Mouse (Mus musculus) myocyte (in vitro differentiated cells): ENCODE results near the gene Tmem86a. TPM values are rescaled to one million over a fixed set of nuclear protein-coding genes. Genes with fewer than 3 reads are reported as not detected.

Experiments used
- H3K27me3 ChIP-seq: one replicate; pipeline ENCODE4 v1.6.1; 2011; ENCODE audit not compliant: control insufficient read depth, insufficient read depth, insufficient read length
- H3K36me3 ChIP-seq: one replicate; pipeline ENCODE4 v1.6.1; 2011; ENCODE audit not compliant: control insufficient read depth, insufficient read depth
- H3K4me2 ChIP-seq: one replicate; pipeline ENCODE4 v1.6.1; 2011; ENCODE audit warnings: low read depth, control low read depth
- H3K4me3 ChIP-seq: one replicate; pipeline ENCODE4 v1.5.1; 2011; ENCODE audit warnings: mild to moderate bottlenecking, control low read depth, moderate library complexity
- H3K79me2 ChIP-seq: one replicate; pipeline ENCODE4 v1.6.1; 2011; ENCODE audit not compliant: control insufficient read depth, insufficient read depth
- H3ac ChIP-seq: one replicate; pipeline ENCODE4 v1.6.1; 2011; ENCODE audit not compliant: control insufficient read depth, insufficient read length
- CEBPB ChIP-seq: IDR thresholded peaks from 2 replicates; pipeline ENCODE4 v1.6.1; 2011; ENCODE audit warnings: mild to moderate bottlenecking, moderate library complexity; ENCODE audit not compliant: poor library complexity, insufficient read depth, severe bottlenecking
- E2F4 ChIP-seq: IDR thresholded peaks from one replicate; pipeline ENCODE4 v1.6.1; 2011; ENCODE audit warnings: mild to moderate bottlenecking, control low read depth, moderate library complexity; ENCODE audit not compliant: insufficient read depth
- MAX ChIP-seq: IDR thresholded peaks from one replicate; pipeline ENCODE4 v1.6.1; 2011; ENCODE audit warnings: low read depth, mild to moderate bottlenecking, control low read depth
- MYOD1 ChIP-seq, 3 experiments: IDR thresholded peaks; one replicate each; pipeline ENCODE4 v1.6.1; 2011; ENCODE audit warnings: control low read depth in 2 of 3, low read depth in 2 of 3, mild to moderate bottlenecking in 2 of 3, moderate library complexity in 1 of 3; ENCODE audit not compliant: insufficient read length in 2 of 3, control insufficient read depth in 1 of 3
- MYOG ChIP-seq, 3 experiments: IDR thresholded peaks; one replicate each; pipeline ENCODE4 v1.6.1; 2011; ENCODE audit warnings: control low read depth in 2 of 3, low read depth in 2 of 3, mild to moderate bottlenecking in 2 of 3; ENCODE audit not compliant: insufficient read length in 2 of 3, control insufficient read depth in 1 of 3, insufficient read depth in 1 of 3
- POLR2A ChIP-seq: IDR thresholded peaks from one replicate; pipeline ENCODE4 v1.6.1; 2011; ENCODE audit warnings: low read depth, mild to moderate bottlenecking, control low read depth, moderate library complexity; ENCODE audit not compliant: insufficient read length
- POLR2AphosphoS2 ChIP-seq: IDR thresholded peaks from one replicate; pipeline ENCODE4 v1.6.1; 2011; ENCODE audit warnings: low read depth, control low read depth; ENCODE audit not compliant: insufficient read length
- REST ChIP-seq: IDR thresholded peaks from one replicate; pipeline ENCODE4 v1.6.1; 2011; ENCODE audit warnings: mild to moderate bottlenecking, control low read depth, moderate library complexity; ENCODE audit not compliant: insufficient read depth, insufficient read length
- SRF ChIP-seq: IDR thresholded peaks from one replicate; pipeline ENCODE4 v1.6.1; 2011; ENCODE audit warnings: low read depth; ENCODE audit not compliant: control insufficient read depth, insufficient read length
- TCF12 ChIP-seq: IDR thresholded peaks from one replicate; pipeline ENCODE4 v1.6.1; 2011; ENCODE audit warnings: mild to moderate bottlenecking, control low read depth; ENCODE audit not compliant: poor library complexity, insufficient read depth, severe bottlenecking
- TCF3 ChIP-seq: IDR thresholded peaks from one replicate; pipeline ENCODE4 v1.6.1; 2011; ENCODE audit warnings: low read depth, control low read depth; ENCODE audit not compliant: insufficient read length
- USF1 ChIP-seq: IDR thresholded peaks from one replicate; pipeline ENCODE4 v1.6.1; 2011; ENCODE audit warnings: low read depth, mild to moderate bottlenecking, control low read depth, moderate library complexity
- polyA plus RNA-seq: library from polyadenylated mRNA; unstranded; fragments of >200 nt; fragmentation: generic; extraction: Trizol; gene quantifications from one replicate; pipeline ENCODE4 v1.2.1, GENCODE M21; 2012; ENCODE audit warnings: missing spikeins

Gene Tmem86a
- polyA plus RNA-seq, 1 experiment: 28.6 TPM

GRCm38 (mm10) chr7:47003411-47004115 is 46.8 kb upstream of the Tmem86a start:
- no peaks in the 10 kb centered on the region for H3K27me3 ChIP-seq
- TF ChIP-seq POLR2A (no peak), MYOG (IDR thresholded peaks at IDR 0.05; ENCODE audit: control insufficient read depth in 1 of 3, insufficient read depth in 1 of 3, insufficient read length in 2 of 3, low read depth in 2 of 3) (peak in 1 of 3 experiments; percentile 23), MYOD1 (IDR thresholded peaks at IDR 0.05; ENCODE audit: control insufficient read depth in 1 of 3, insufficient read length in 2 of 3, low read depth in 2 of 3) (peak in 2 of 3 experiments; percentile 9 to 17), TCF3 (no peak), CEBPB (peak; percentile 61; the same call in 1 of the 2 replicates), POLR2AphosphoS2 (no peak), MAX (no peak), REST (no peak)
- no peak overlapping the region for H3K4me3 ChIP-seq

DNA sequence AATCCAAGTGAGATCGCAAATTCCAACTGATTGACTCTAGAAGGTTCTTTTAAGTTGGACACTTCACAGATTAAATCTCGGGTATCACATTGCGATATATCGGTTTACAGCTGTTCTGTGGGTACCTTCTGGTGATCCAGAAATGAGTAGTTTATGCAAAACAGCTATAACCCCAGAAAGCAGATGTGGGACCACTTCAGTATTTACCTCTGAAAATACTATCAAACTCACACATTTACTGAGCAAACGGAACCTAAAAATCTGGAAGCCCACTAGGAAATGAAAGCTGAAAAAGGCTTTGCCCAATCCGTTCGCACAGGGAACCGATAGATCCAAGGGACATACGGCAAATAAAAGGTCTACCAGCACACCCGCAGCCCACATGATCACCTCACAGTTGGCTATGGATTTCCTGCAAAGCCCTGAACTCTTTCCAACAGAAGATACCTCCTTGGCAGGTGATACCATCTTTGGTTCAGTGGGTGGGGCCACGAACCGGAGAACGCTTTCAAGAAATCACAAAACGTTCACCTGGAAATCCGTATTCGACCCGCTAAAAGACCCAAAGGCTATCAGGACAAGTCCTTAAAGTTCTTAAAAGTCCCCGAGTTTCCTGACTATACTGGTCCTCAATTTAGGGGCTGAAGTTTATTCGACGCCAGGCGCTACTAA is 43.2 kb upstream of the Tmem86a start:
- TF ChIP-seq POLR2A: no peak
- TF ChIP-seq POLR2AphosphoS2: no peak
- no peak for TF ChIP-seq TCF3
- no peak for TF ChIP-seq USF1
- no peak for TF ChIP-seq REST
- no peak for TF ChIP-seq MAX
- TF ChIP-seq TCF12: no peak
- TF ChIP-seq E2F4: no peak
- no peak for TF ChIP-seq MYOD1 (IDR thresholded peaks at IDR 0.05; ENCODE audit: control insufficient read depth in 1 of 3, insufficient read length in 2 of 3, low read depth in 2 of 3)
- TF ChIP-seq SRF: no peak
- no peak for TF ChIP-seq CEBPB
- TF ChIP-seq MYOG (IDR thresholded peaks at IDR 0.05; ENCODE audit: control insufficient read depth in 1 of 3, insufficient read depth in 1 of 3, insufficient read length in 2 of 3, low read depth in 2 of 3): no peak
- Histone ChIP-seq H3K4me2 (peak overlapping the region; percentile 82), H3ac (peak overlapping the region; percentile 17), H3K36me3 (no peaks in the 10 kb centered on the region), H3K27me3 (no peaks in the 10 kb centered on the region), H3K79me2 (peaks cover 67% of the 10 kb centered on the region), H3K4me3 (peak overlapping the region; percentile 80)

More at GRCm38 (mm10) chr7:47003411-47004115, 46.8 kb upstream of the Tmem86a start:
- H3ac ChIP-seq: no peak overlapping the region
- H3K79me2 ChIP-seq: peaks cover 92% of the 10 kb centered on the region
- peak overlapping the region; percentile 82 for H3K4me2 ChIP-seq
- H3K36me3 ChIP-seq: peaks cover 10% of the 10 kb centered on the region

GRCm38 (mm10) chr7:47007818-47008167 is 42.6 kb upstream of the Tmem86a start:
- no peaks in the 10 kb centered on the region for H3K27me3 ChIP-seq
- H3K79me2 ChIP-seq: peaks cover 62% of the 10 kb centered on the region
- TF ChIP-seq USF1 (no peak), MAX (no peak), POLR2AphosphoS2 (no peak), MYOG (IDR thresholded peaks at IDR 0.05; ENCODE audit: control insufficient read depth in 1 of 3, insufficient read depth in 1 of 3, insufficient read length in 2 of 3, low read depth in 2 of 3) (peak in 1 of 3 experiments; percentile 13), SRF (no peak)
- H3ac ChIP-seq: peak overlapping the region; percentile 17
- H3K36me3 ChIP-seq: no peaks in the 10 kb centered on the region
- peak overlapping the region; percentile 80 for H3K4me3 ChIP-seq
- peak overlapping the region; percentile 82 for H3K4me2 ChIP-seq

DNA sequence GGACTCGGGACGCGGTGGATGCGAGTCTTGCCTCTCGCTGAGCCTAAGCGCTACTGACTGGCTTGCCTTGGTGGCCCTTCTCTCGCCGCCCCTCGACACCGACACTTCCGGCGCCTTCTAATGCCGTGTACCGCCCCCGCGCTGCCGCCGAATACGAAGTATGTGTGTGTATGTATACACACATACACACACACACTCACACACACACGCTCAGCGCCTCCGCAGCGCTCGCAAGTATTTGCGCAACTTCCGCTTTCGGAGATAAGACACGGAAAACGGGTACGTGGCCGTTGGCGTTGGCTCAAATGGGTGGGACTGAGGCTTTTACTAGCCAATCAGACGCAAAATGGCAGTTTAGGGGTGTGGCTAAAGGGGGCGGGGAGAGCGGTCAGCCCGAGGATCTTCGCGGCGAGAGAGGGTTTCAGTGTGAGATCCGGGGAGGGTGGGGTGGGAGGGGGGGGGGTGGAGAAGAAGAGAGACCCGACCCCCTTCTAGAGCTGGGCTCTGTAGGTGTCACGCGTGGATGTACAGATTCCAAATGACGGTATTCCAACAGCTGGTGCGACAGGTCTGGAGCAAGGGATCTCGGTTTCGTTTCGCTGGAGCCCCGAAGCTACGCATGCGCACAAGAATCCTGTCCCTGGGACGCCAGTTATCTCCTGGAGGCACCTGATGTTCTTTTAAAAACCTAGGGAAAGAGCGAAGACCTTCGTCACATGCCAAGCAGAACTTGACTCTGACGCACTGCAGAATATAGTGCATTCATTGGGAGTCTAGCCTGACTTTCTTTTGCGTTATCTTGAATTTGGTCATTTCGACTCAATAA is 42.0 kb upstream of the Tmem86a start, which contains the start of gene Spty2d1:
Gene Spty2d1 (minus strand): TSS at position 244 of the 826 bp plus-strand sequence.
- Histone ChIP-seq H3K36me3 (no peaks in the 10 kb centered on the region), H3K4me3 (peak within 1 kb of the TSS; percentile 80), H3K27me3 (no peaks in the 10 kb centered on the region), H3ac (peak within 1 kb of the TSS; percentile 17), H3K4me2 (peak within 1 kb of the TSS; percentile 89), H3K79me2 (peaks cover 56% of the 10 kb centered on the region)
- TF ChIP-seq TCF12 (no peak), REST (peak; percentile 8), MYOD1 (IDR thresholded peaks at IDR 0.05; ENCODE audit: control insufficient read depth in 1 of 3, insufficient read length in 2 of 3, low read depth in 2 of 3) (peak in 1 of 3 experiments; percentile 71), CEBPB (peak; percentile 97), USF1 (no peak), POLR2A (peak; percentile 92), MYOG (IDR thresholded peaks at IDR 0.05; ENCODE audit: control insufficient read depth in 1 of 3, insufficient read depth in 1 of 3, insufficient read length in 2 of 3, low read depth in 2 of 3) (peak in 1 of 3 experiments; percentile 45), MAX (no peak), SRF (peak; percentile 74), POLR2AphosphoS2 (peak; percentile 97), E2F4 (peak; percentile 36), TCF3 (no peak)
